Mouse (Mus musculus) A20 (cell line): ENCODE results near the gene Foxp1.
A peak's percentile ranks its signal among the peaks of the same experiment; 100 is the strongest.

Experiments used
- DNase-seq: peaks from one replicate; pipeline ENCODE4 v3.0.0-alpha.2; 2011; ENCODE audit warnings: low read depth, low spot score

Foxp1 gene

DNA sequence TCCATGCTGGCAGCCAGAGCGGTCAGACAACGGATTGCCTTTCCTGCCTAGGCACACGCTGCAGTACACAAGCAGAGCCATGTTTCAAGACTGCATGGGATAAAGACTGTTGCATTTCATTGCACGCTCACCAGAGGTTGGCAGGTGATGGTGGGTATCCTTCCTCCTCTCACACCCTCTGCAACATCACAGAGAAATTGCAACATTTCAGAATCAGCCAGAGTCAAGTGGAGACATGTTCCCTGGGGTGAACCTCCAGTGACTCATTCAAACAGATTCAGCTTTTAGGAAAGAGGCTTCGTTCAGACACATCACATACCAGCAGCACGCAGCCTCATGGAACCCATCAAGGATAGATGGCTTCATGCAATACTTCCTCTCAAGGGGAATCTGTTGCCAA lies 130.0 kb downstream of the Foxp1 start:
- no peak for DNase-seq

- DNase-seq = peak; percentile 87
These were observed 133.5 kb downstream of the Foxp1 start for GRCm38 (mm10) chr6:99388741-99389675.

- peak; percentile 72 for DNase-seq
These were observed 134.5 kb downstream of the Foxp1 start for GRCm38 (mm10) chr6:99388023-99388422.

DNA sequence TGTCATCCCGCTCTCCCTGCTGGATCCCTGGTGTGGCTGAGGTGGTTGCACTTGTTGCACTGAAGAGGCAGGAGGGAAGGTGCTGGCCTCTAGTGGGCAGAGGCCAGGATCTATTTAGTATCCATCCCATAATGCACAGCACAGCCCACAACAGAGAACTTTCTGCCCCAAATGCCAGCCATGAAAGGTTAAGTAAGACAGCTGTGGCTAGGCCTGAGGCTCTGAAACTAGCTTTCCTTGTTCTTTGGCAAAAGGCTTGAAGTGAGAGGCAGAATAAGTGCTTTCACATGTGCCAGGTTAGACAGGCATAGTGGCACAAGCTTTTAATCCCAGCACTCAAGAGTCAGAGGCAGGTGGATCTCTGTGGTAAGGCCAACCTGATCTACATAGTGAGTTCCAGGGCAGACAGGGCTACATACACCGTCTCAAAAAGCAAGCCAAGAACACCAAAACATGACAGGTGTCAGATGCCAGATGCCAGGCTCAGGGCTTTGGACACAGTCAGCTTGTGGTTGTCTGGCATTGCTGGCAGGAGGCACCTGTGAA lies 137.4 kb downstream of the Foxp1 start:
- DNase-seq = peak; percentile 35

DNA sequence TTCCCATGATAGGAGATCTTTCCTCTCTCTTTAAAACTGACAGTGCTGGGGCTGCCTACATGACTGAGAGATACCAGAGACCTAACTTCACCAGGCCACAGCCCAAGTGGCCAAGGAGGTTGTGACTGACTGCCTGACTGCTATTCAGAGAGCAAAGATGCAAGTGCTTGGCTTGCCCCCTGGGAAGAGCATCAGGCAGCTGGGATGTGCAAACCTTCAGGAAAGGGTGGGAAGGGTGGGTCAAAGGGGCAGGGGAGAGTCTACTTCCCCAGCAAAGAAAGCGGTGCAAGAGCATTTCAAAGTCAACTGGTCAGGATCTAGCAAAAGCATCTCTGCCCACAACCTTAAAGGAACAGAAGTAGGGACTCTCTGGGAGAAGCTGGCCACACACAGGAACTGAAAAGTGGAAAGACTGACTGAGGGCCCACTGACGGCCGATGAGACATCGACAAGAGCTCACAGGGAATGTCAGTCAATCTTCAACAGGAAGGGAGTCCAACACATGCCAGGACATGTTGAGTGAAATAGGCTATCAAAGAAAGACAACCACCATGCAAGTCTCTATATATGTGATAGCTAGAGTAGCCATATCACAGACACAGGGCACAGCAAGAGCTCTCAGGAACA lies 138.6 kb downstream of the Foxp1 start:
- DNase-seq = no peak

DNA sequence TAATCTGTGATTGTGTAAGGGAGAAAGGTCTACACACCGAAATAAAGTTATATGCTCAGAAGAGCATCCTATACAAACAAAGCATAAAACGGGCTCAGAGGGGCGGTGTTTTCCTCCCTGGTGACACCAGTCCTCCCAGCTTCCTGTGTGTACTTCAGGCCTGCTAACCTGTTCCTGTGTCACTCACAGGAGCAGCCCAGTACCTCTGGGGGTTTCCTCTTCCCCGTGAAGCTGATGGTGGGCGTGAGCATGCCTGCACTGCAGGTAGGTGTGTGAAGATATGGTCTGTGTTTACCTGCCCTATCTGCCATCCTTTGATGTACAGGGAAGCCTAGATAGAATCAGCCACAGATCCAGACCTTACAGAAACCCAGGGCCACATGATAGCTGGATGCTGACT lies 142.4 kb downstream of the Foxp1 start:
- no peak for DNase-seq

DNA sequence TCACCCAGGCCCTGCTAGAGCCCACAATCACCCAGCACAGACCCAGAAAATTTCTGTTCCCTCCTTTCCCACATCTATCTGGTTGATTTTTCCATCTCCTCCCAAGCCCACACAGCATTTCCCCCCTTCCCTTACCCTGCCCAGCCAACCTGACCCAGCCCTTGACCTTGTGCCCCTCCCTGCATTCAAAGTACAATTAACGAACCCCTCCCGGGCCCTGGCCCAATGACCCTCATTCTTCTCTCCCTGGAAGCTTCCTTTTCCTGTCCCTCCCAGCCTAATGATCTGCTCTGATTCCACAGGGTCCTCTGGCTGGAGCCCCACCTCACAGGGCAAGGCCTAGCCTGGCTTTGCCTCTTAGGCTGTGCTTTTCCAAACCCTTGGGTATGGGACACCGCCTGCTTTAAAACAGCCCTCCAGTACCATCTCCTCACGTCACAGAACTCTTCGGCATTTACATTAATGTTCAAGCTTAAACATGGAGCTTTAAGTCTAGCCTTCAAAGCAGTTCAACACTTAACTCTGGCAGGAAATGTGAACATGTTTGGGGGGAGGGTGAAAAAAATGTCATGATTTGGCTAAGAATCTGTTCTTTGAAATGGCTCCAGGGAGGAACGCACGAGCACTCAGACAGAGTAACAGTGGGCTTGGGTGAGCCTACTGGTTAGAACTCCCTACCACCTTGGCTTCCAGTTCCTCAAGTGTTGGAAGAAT lies 143.4 kb downstream of the Foxp1 start:
- DNase-seq = no peak

DNA sequence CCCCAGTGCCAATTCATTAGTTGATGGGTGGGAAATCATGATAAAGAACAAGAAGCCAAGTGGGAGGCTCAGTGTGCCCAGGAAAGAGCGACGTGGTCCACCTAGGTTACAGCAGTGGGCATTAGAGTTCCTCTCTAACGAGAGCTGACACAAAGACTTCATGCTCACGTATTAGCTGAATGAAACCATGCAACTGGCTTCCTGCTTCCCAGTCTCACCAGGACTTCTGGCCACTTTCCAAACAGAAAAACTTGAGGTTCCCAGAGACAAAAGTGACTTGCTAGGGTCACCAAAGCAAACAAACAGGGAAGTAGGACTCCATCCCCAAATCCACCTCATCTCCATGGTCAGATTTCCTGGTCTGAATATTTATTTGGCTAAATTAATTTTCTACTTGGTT lies 144.8 kb downstream of the Foxp1 start:
- no peak for DNase-seq

DNA sequence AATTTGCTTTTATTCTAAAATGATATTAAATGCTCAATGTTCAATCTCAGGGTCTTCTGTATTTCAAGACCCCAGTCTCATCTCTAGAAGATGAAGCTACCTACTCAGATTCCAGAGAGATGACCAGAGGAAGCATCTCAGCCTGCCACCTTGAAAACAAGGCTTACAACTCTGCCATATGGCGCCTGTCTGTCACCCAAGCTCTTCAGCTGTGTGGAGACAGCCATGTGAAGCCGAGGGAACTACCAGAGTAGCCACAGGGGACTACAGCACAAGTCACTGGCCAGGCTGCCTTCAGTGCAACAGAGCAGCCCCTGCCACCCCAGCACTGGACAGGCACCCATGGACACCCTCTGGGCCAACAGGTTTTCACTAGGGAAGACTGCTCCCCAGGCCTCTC lies 145.4 kb downstream of the Foxp1 start:
- no peak for DNase-seq

- no peak for DNase-seq
These were observed 145.8 kb downstream of the Foxp1 start for GRCm38 (mm10) chr6:99376721-99377120.

DNA sequence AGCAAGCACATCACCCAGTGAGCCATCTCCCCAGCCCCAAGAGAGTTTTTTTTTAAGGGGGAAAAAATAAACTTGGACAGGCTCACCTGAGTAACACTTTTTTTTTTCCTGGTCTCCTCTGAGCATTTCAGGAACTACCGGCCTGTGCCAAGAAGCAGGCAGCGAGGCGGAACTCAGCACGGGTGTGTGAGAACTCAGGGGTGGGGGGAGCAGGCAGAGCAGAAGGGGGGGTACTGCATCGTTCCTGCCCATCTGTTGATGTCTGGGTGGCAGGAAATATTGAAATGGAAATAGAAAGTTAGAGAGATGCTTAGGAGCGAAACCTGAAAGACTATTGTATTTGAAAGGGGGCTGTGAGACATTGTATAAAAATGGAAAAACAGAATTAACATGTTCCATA lies 146.7 kb downstream of the Foxp1 start:
- DNase-seq = no peak

DNA sequence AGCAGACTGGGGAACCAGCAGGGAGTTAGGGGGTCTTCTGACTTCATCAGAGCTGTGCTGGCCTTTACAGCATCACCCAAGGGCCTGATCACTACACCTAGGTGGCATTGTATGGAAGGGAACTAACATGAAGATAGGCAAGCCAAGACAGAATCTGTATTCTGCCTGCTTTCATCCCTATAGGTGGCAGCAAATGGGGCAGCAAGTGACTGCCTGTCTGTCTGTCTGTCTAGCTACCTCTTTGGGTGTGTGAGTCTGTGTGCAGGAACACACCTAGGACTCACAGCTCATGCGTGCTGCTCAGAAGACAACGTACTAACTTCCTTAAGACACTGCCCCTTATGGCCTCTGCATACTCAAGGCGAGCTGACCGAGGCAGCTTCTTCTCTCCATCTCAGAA lies 147.1 kb downstream of the Foxp1 start:
- DNase-seq = no peak

DNA sequence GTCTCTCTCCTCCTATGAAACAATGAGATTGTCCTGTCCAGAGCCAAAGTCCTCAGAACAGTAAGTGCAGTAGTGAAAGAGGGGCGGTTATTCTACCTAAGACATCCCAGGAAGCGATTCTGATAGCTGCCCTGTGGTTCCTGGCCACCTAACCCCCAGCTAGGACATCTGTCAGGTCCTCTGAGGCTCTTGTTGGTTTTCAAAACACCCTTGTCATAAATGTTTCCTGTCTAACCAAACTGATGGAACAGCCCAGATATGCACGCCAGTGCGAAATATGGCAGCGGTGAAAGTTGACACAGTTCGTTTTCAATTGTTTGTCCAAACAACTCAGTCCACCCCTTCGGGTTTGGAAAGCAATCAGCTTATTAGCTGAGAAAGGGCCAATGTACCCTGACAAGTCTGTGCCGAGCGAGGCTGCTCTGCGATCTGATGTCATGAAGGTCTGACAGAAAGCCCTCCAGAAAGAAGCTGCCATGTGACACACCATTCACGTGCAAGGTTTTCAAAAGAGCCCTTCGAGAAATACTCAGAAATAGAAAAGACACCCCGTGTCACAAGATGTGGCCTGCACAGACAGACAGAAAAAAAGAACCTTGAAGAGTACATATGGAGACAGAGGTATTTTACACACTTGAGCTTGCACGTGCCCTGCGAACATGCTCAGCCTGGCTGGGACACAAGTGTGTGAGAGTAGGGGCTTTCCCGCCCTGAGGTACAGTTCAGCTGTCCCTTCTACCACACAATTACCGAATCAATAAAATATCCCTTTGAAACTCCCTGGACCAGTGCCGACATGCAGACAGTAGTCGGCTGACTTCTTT lies 147.9 kb downstream of the Foxp1 start:
- DNase-seq = no peak

DNA sequence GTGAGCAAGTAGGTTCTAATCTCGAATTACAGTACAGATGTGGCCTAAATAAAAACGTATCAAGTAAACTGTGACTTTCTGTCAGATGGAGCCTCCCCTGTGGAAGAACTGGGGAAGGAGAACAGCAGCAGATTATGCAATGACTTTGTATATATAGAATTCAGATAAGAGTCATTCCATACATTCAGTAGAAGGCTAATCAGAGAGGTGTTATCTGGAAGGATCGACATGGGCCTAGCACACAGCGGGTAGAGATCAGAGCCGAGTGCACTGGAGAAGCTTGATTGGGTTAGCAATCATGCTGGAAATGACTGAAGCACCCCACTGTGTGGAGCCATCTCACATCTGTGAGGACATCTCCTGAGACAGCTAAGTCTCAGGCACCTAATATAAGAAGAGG lies 150.1 kb downstream of the Foxp1 start:
- no peak for DNase-seq

DNA sequence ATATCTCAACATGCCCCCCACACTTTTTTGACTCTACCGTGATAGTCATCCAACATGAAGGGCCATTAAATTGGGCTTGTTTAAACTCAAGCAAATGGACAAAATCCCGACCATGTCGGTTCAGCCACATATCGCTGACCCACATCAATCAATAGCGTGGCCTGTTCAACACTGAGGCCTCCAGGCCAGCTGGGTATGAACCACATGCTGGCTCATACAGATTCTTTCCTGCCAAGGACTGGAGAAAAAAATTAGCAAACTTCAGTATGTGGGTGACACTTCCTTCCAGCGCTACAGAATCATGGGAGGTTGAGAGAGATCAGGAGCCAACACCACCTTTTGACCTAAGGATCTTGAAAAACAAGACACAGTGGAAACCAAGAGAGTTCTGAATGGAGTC lies 150.5 kb downstream of the Foxp1 start:
- no peak for DNase-seq

- DNase-seq = no peak
These were observed 152.6 kb downstream of the Foxp1 start for GRCm38 (mm10) chr6:99369931-99370330.

GRCm38 (mm10) chr6:99369156-99369555 lies 153.4 kb downstream of the Foxp1 start:
- DNase-seq = no peak

DNA sequence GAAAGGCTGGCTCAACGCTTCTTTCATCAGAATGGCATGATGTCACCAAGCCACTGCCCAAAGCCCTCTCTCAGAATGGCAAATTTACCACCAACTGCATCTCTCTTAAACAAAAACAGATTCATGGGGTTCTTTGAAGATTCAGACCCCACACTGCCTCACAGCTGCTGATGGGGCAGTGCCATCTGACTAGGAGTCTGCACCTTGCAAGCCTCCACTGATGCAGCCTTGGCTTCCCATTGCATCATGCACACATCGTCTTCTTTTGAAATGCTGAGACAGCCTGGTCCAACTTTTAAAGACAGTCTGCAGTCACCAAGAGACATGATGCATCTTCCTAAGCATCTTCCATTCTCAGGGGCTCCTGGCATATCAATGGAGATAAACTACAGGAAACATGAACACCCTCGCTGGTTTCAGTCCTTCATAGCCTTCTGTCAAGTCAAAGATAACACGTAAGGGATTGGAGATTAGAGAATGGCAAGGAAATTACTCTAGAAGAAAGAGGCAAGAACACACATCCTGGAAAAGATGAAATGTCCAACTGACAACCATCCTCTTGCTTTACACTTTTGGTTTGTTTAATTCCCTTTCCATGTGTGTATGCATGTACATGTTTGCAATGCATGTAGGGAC lies 154.3 kb downstream of the Foxp1 start:
- peak; percentile 70 for DNase-seq

- no peak for DNase-seq
These were observed 158.0 kb downstream of the Foxp1 start for GRCm38 (mm10) chr6:99364545-99364944.

DNA sequence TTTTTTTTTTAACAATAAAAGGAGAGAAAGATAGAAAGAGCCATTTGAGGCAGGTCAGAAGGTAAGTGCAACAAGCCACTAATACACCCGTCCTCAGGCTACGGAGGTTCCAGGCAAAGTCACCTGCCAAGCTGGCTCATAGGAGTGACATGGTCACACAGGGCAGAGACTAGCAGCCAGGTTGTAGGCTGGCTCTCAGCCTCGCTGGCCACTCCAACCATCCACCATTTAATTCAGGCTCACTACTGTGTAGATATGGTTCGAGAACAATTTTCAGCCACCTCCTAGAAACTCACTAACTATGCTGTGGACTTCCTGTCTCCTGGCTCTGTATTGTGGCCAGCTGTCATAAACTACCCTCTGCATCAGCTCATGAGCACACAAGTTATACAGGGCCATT lies 161.9 kb downstream of the Foxp1 start:
- DNase-seq = no peak
